Mouse (Mus musculus): ENCODE measurements around the gene Cacna1a.

The Cacna1a gene

GRCm38 (mm10) chr8:84630145-84630544, 241.9 kb downstream of the Cacna1a start:
- ATAC-seq (ENCODE audit: insufficient number of reproducible peaks, low FRiP score, low TSS enrichment) = no peak

GRCm38 (mm10) chr8:84631813-84632212, 243.6 kb downstream of the Cacna1a start:
- no peak for ATAC-seq (ENCODE audit: insufficient number of reproducible peaks, low FRiP score, low TSS enrichment)

- ATAC-seq (ENCODE audit: insufficient number of reproducible peaks, low FRiP score, low TSS enrichment) = no peak
These were observed 245.8 kb downstream of the Cacna1a start for GRCm38 (mm10) chr8:84633841-84634584.

- ATAC-seq (ENCODE audit: insufficient number of reproducible peaks, low FRiP score, low TSS enrichment) = peak; percentile 71
These were observed 246.6 kb downstream of the Cacna1a start for GRCm38 (mm10) chr8:84634849-84635304.

GRCm38 (mm10) chr8:84635397-84636050, 247.3 kb downstream of the Cacna1a start:
- ATAC-seq (ENCODE audit: insufficient number of reproducible peaks, low FRiP score, low TSS enrichment) = no peak

- no peak for ATAC-seq (ENCODE audit: insufficient number of reproducible peaks, low FRiP score, low TSS enrichment)
These were observed 247.9 kb downstream of the Cacna1a start for GRCm38 (mm10) chr8:84636051-84636691.

- no peak for ATAC-seq (ENCODE audit: insufficient number of reproducible peaks, low FRiP score, low TSS enrichment)
These were observed 249.8 kb downstream of the Cacna1a start for GRCm38 (mm10) chr8:84637946-84638554.

- no peak for ATAC-seq (ENCODE audit: insufficient number of reproducible peaks, low FRiP score, low TSS enrichment)
These were observed 250.4 kb downstream of the Cacna1a start for GRCm38 (mm10) chr8:84638555-84639161.

GRCm38 (mm10) chr8:84639162-84640009, 251.1 kb downstream of the Cacna1a start:
- ATAC-seq (ENCODE audit: insufficient number of reproducible peaks, low FRiP score, low TSS enrichment) = peak; percentile 58

- ATAC-seq (ENCODE audit: insufficient number of reproducible peaks, low FRiP score, low TSS enrichment) = no peak
These were observed 251.9 kb downstream of the Cacna1a start for GRCm38 (mm10) chr8:84640010-84640588.

GRCm38 (mm10) chr8:84640617-84641294, 252.5 kb downstream of the Cacna1a start:
- no peak for ATAC-seq (ENCODE audit: insufficient number of reproducible peaks, low FRiP score, low TSS enrichment)

GRCm38 (mm10) chr8:84641578-84642361, 253.5 kb downstream of the Cacna1a start:
- no peak for ATAC-seq (ENCODE audit: insufficient number of reproducible peaks, low FRiP score, low TSS enrichment)

GRCm38 (mm10) chr8:84643019-84643418, 254.8 kb downstream of the Cacna1a start:
- no peak for ATAC-seq (ENCODE audit: insufficient number of reproducible peaks, low FRiP score, low TSS enrichment)

GRCm38 (mm10) chr8:84646800-84647199, 258.6 kb downstream of the Cacna1a start:
- no peak for ATAC-seq (ENCODE audit: insufficient number of reproducible peaks, low FRiP score, low TSS enrichment)

- ATAC-seq (ENCODE audit: insufficient number of reproducible peaks, low FRiP score, low TSS enrichment) = no peak
These were observed 259.2 kb downstream of the Cacna1a start for GRCm38 (mm10) chr8:84647461-84647901.

- no peak for ATAC-seq (ENCODE audit: insufficient number of reproducible peaks, low FRiP score, low TSS enrichment)
These were observed 262.0 kb downstream of the Cacna1a start for GRCm38 (mm10) chr8:84650213-84650612.

- no peak for ATAC-seq (ENCODE audit: insufficient number of reproducible peaks, low FRiP score, low TSS enrichment)
These were observed 264.9 kb downstream of the Cacna1a start for GRCm38 (mm10) chr8:84653092-84653631.

GRCm38 (mm10) chr8:84654597-84654996, 266.4 kb downstream of the Cacna1a start:
- ATAC-seq (ENCODE audit: insufficient number of reproducible peaks, low FRiP score, low TSS enrichment) = no peak
